Mouse (Mus musculus) thymus, postnatal 25 days (tissue): ENCODE measurements around the gene Eif2ak3.

Source experiments
- DNase-seq: peaks from one replicate; pipeline ENCODE4 v3.0.0; 2022

The Eif2ak3 gene

GRCm38 (mm10) chr6:70831179-70831839, 13.0 kb upstream of the Eif2ak3 start:
- DNase-seq, result no peak

- DNase-seq, result no peak
Measured at GRCm38 (mm10) chr6:70837297-70837696, 7.0 kb upstream of the Eif2ak3 start.

GRCm38 (mm10) chr6:70838532-70838931, 5.8 kb upstream of the Eif2ak3 start:
- DNase-seq, result no peak

GRCm38 (mm10) chr6:70840281-70840680, 4.0 kb upstream of the Eif2ak3 start:
- DNase-seq, result no peak

GRCm38 (mm10) chr6:70842991-70843390, 1.3 kb upstream of the Eif2ak3 start:
- no peak for DNase-seq

GRCm38 (mm10) chr6:70844896-70845646, 756 bp downstream of the Eif2ak3 start:
- peak; percentile 57 for DNase-seq

- DNase-seq, result no peak
Measured at GRCm38 (mm10) chr6:70847386-70847785, 3.1 kb downstream of the Eif2ak3 start.

- no peak for DNase-seq
Measured at GRCm38 (mm10) chr6:70853371-70853770, 9.1 kb downstream of the Eif2ak3 start.

GRCm38 (mm10) chr6:70855529-70856309, 11.4 kb downstream of the Eif2ak3 start:
- DNase-seq, result no peak

- DNase-seq, result peak; percentile 39
Measured at GRCm38 (mm10) chr6:70862726-70863125, 18.4 kb downstream of the Eif2ak3 start.

- no peak for DNase-seq
Measured at GRCm38 (mm10) chr6:70864285-70864684, 20.0 kb downstream of the Eif2ak3 start.

- DNase-seq, result no peak
Measured at GRCm38 (mm10) chr6:70866761-70867160, 22.4 kb downstream of the Eif2ak3 start.

- no peak for DNase-seq
Measured at GRCm38 (mm10) chr6:70867297-70867696, 23.0 kb downstream of the Eif2ak3 start.

GRCm38 (mm10) chr6:70871511-70871980, 27.2 kb downstream of the Eif2ak3 start:
- DNase-seq, result no peak

GRCm38 (mm10) chr6:70872128-70872527, 27.8 kb downstream of the Eif2ak3 start:
- DNase-seq, result no peak

- no peak for DNase-seq
Measured at GRCm38 (mm10) chr6:70872570-70872969, 28.3 kb downstream of the Eif2ak3 start.

GRCm38 (mm10) chr6:70874035-70874775, 29.9 kb downstream of the Eif2ak3 start:
- DNase-seq, result peak; percentile 17

GRCm38 (mm10) chr6:70875017-70875416, 30.7 kb downstream of the Eif2ak3 start:
- DNase-seq, result no peak

GRCm38 (mm10) chr6:70880714-70881304, 36.5 kb downstream of the Eif2ak3 start:
- peak; percentile 82 for DNase-seq

- no peak for DNase-seq
Measured at GRCm38 (mm10) chr6:70887993-70888392, 43.7 kb downstream of the Eif2ak3 start.

GRCm38 (mm10) chr6:70898166-70898565, 53.9 kb downstream of the Eif2ak3 start:
- no peak for DNase-seq

- no peak for DNase-seq
Measured at GRCm38 (mm10) chr6:70899594-70900003, 55.3 kb downstream of the Eif2ak3 start.
